Mouse (Mus musculus) cerebellum, adult 11 months (tissue): Measurements from ENCODE around the gene Olfr1057.
"Not testable (repeated sequence)": the region's sequence is repeated elsewhere in the genome, so short reads cannot be mapped to it uniquely, and the experiment has no call there.

Experiments used
- DNase-seq: peaks from one replicate; pipeline ENCODE4 v3.0.0; 2022

Gene Olfr1057

DNA sequence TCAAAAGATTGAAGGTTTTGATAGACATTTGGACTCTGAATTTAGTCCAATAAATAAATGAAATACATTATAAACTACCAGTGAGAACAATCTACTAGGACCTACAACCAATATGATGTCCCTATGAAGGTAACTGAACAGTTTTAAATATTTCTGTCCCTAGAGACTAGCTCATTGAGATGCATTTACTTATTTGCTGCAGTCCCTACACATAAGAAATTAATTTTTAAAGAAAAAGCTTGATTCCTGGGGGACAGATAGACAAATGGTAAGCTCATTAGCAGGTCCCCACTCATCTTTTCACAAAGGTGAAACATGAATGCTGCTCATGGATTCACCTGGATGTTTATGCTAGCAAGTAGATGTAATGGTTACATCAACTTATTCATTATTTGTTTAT, at the start of gene Olfr1057:
Gene Olfr1057, minus strand, starts transcription at position 101 of the 400 bp plus-strand sequence.
- DNase-seq, result no peak

DNA sequence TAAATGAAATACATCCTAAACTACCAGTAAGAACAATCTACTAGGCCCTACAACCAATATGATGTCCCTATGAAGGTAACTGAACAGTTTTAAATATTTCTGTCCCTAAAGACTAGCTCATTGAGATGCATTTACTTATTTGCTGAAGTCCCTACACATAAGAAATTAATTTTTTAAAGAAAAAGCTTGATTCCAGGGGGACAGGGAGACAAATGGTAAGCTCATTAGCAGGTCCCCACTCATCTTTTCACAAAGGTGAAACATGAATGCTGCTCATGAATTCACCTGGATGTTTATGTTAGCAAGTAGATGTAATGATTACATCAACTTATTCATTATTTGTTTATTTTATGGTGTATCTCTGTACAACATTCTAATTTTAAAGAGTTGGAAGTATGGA, 48.5 kb upstream of the Olfr1057 start, which contains the start of gene Olfr1062:
Gene Olfr1062, minus strand, starts transcription at position 101 of the 400 bp plus-strand sequence.
- not testable (repeated sequence) for DNase-seq

DNA sequence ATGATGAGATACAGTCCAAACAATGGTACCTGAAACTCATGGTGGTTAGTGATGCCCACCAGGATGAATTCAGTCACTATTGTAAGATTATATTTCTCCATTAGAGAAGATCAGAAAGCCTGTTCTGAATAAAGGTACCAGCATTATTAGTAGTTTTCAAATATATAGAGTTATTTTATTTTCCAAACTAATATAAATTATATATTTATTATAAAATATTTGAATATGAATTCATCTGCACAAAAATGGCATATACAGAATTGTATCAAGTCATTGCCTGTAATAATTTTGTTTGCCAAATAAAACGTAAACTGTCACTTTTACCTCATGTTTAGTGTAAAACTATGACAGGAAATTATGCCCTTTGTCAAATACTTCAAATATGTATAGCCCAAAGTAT, 35.8 kb upstream of the Olfr1057 start, which contains the start of gene Olfr1061:
Gene Olfr1061, minus strand, starts transcription at position 101 of the 400 bp plus-strand sequence.
- DNase-seq, result no peak

DNA sequence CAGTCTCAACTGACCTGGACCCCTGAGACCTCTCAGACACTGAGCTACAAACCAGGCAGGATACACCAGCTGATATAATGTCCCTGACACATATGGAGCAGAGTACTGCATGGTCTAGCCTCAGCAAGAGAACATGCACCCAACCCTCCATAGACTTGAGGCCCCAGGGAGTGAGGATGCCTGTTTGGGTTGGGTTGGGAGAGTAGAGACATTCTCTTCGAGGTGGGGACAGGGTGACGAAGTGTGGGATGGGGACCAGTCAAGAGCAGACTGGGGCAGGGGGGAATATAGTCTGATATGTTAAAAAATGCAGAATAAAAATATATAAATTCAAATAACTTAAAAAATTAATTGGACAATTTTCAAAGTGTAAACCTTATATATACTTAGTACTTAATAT, 16.9 kb upstream of the Olfr1057 start:
- DNase-seq, result no peak

DNA sequence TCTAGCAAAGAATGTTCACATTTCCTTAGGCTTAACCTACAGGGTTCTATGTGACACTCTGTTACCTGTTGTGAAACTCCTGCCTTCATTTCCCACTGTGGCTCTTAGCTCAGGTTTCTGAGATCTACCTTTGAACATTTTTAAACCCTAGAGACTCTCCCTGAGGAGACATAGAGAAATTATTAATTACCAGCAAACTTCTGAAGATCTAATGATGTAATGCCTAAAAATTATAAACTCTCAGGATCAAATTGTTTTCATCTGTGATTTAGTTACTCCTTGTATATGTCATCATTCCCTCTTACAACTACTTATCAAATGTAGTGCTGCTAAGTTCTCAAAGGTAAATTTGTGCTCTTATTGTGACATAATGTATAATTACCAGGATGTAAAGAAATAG, 10.3 kb upstream of the Olfr1057 start, which contains the start of gene Olfr1058:
Gene Olfr1058, minus strand, starts transcription at position 101 of the 400 bp plus-strand sequence.
- DNase-seq, result not testable (repeated sequence)

DNA sequence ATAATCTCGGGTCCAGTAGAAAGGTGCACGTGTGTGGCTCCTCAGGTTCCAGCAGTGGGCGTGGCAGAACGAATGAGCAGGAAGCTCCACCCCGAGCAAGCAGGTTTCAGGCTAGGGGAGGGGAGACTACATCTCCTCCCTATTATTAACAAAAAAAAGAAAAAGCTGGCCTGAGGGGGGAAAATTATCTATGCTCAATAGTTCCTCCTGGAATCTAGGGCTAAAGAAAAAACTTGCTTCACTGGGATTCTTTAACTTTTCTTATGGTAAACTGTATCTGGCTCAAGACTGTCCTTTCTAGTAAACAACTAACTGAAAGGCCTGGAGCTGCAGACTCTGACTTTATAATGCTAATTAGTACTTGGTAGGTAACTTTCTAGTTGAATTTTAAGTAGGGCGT, 11.9 kb downstream of the Olfr1057 start:
- DNase-seq, result not testable (repeated sequence)

DNA sequence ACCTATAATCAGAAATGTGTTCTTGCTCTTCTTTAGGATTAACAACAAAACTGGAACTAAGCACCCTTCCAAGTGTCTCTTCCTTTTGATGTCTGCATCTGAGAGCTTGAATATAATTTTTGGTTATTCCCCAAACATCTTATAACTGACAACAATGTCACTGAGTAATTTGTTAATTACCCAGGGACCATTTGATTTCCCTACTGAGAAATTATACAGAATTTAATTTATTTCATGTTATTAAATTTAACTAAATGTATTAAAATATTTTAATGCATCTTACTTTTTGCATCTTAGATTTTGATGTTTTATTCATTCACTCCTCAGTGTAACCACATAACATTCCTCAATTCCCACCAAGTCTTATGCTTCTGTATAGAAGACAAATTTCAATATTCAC, 15.8 kb downstream of the Olfr1057 start, which contains the start of gene Olfr1056:
Gene Olfr1056, minus strand, starts transcription at position 101 of the 400 bp plus-strand sequence.
- no peak for DNase-seq

DNA sequence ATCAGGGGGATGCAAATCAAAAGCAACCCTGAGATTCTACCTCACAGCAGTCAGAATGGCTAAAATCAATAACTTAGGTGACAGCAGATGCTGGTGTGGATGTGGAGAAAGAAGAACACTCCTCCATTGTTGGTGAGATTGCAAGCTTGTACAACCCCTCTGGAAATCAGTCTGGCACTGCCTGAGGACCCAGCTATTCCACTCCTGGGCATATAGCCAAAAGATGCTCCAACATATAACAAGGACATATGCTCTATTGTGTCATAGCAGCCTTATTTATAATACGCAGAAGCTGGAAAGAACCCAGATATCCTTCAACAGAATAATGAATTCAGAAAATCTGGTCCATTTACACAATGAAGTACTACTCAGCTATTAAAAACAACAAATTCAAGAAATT, 26.4 kb downstream of the Olfr1057 start:
- not testable (repeated sequence) for DNase-seq

DNA sequence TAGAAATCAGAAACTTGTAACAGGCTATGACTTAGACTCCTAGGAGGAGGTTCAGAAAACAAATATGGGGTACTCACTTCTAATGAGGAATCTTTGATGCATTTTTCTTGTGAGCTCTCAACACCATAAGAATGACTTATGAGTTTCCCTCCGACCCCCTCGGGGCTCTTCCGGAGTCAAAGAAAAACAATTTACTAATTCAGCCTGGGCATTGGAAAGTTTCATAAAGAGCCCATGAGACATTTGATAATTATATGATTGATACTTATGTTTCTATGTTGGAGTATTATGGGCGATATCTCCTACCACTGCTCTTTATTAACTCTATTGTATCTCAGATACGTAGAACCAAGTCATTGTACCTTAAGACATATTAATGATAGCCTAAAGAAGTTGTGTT, 28.0 kb downstream of the Olfr1057 start, which contains the start of gene Olfr1055:
Gene Olfr1055, minus strand, starts transcription at position 101 of the 400 bp plus-strand sequence.
- DNase-seq, result no peak

DNA sequence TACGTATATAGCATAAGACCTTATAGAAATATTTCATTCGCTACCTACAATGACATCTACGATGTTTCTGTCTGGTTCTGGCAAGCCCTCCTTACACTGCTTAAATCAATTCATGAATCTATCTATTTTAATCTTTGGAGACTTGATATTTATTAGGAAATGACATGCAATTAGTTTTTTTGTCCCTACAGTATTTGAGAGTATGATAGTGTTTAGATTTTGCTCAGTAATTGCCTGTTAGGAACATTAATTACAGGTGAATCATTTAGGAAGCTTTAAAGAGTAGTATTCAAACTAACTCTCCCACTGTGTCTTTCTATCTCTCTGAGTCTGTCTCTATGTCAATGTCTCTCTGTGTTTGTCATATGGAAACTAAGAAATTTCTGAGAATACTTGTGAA, 42.9 kb downstream of the Olfr1057 start, which contains the start of gene Olfr1054:
Gene Olfr1054, minus strand, starts transcription at position 101 of the 400 bp plus-strand sequence.
- no peak for DNase-seq
